Mouse (Mus musculus) G1E-ER4 (cell line): ENCODE measurements around the gene Alox15. TPM values are rescaled to one million over a fixed set of nuclear protein-coding genes. Genes with fewer than 3 reads are reported as not detected.

Experiments
- GATA1 ChIP-seq: IDR thresholded peaks from one replicate; pipeline ENCODE4 v1.8.0; 2012; ENCODE audit warnings: low read length, inconsistent platforms
- polyA plus RNA-seq: library from polyadenylated mRNA; stranded (reverse); fragments of >175 nt; gene quantifications from 2 replicates; pipeline ENCODE4 v1.2.3, GENCODE M21; 2012

Gene Alox15
- not detected in 2 replicates for polyA plus RNA-seq

DNA sequence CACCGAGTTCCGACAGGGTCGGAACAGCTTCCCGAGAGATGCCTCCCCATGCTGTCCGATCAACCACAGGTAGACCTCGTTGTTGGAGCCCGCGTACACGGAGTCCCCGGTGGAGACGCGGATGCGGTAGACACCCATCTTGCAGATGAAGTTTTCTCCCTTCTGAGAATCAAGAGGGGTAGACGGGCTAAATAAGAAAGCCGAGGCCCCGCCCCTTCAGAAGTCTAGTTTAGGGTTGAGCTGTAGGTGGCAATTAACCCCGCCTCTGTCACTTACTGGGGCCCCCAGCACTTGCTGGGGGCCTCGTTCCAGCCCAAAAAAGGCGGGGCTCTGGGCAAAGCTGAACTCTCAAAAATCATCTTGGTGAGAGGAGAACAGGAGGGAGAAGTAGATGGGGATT lies at the start of gene Alox15:
TSS of gene Alox15 (minus strand) at position 164 of the 400 bp plus-strand sequence.
- TF ChIP-seq GATA1 = no peak

DNA sequence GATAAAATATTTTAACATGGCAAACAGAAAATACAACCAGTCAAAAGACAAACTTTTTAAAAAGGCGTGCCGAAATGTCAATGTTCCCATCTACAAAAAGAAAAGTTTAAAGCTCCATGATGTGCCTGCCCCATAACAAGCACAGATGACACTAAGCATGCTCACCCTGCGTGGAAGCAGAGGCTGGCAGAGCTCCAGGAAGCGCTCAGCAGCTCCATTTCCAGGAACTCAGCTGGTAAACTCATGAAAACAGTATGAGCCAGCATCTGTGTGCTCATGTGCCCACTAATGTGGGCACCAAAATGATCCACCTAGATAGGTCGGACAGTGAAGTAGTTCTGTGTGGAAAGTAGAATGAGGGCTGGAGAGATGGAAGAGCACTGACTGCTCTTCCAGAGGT lies 37.6 kb upstream of the Alox15 start:
- no peak for TF ChIP-seq GATA1

DNA sequence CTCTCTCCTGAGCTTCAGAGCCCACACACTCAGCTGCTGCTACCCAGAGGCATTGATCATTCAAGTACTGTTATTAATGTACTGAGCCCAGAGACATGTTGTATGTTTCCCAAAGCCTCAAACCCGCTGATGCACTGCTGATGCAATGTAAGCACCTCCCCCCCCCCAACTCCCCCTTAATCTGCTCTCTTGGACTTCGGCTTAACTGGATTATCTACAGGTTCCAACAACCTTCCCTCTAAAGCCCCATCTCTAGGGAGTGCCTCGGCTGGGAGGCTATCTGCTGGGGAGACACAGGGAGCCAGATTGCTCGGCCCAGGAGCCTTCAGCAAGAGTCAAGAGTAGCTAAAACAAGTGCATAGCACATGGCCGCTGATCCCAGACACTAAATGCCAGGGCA lies 35.6 kb upstream of the Alox15 start:
- no peak for TF ChIP-seq GATA1

DNA sequence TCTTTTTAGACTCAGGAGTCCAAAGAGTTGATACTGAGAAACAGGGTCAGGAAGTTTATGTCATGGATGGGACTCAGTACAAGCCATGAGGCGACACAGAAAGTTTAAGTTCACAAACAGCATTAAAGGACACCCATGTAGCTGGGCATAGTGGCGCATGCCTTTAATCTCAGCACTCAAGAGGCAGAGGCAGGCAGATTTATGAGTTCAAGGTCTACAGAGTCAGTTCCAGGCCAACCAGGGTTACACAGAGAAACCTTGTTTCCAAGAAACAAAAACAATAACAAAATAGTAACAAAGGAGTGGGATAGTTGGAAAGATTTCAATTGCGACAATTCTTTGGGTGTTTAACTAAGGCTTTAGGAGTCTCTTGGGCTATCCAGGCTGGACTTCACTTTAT lies 32.3 kb upstream of the Alox15 start:
- TF ChIP-seq GATA1 = no peak

DNA sequence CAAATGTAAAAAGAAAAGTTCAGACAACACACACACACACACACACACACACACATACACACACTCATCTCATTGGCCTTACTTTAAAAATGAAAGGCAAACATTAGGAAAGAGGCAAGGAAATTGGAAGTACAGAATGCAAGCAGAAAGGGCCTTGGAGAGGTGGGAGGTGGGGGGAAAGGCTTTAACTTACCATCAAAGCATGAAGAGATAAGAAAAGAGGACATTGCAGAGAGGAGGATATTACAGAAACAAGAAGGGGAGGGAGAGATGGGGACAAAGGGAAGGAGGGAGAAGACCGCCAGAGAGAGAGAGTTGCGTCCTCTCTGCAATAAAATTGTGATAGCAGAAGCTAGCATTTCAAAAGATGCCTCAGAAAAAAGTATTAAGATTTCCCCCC lies 29.5 kb upstream of the Alox15 start:
- no peak for TF ChIP-seq GATA1

DNA sequence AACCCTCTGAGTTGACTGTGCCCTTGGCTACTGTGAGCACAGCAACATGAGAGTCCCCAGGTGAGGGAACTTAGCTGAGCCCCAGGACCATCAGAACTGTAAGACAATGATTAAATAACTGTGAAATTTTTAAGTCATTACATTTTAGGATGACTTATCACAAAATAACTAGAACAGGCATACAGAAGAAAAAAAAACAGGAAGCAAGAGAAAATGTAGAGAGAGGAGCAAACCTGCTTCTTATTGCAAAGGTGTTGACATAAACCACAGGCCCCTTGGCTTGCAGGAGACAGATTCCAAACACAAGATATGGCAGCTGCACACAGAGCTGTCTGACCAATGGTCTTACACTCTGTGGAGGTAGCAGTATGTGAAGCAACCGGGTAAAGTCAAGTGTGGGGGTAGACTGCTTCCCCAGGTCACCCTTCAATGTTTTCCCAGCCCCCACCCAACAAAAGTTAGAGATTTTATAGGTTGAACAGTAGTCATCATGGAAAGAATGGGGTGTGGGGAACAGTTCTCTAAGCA lies 28.7 kb upstream of the Alox15 start:
- no peak for TF ChIP-seq GATA1

DNA sequence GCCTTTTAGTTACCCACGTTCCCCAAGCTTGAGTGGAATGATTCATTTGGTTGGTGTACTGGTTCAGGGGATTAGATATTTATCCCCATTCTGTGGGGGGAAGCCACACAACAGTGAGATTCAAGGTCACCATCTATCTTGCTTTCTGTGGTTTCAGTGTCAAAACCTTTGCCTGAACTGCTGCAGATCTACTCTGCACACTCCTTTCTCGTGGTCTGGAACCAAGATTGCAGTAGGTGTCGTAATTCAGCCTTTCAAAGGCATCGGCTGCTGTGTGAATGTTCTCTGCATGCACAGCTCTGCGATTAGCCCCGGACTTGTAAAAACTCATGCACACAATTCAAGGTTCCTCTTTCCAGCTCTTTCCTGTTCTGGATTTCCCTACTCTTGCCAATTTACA lies 24.2 kb upstream of the Alox15 start:
- TF ChIP-seq GATA1 = peak; percentile 47

DNA sequence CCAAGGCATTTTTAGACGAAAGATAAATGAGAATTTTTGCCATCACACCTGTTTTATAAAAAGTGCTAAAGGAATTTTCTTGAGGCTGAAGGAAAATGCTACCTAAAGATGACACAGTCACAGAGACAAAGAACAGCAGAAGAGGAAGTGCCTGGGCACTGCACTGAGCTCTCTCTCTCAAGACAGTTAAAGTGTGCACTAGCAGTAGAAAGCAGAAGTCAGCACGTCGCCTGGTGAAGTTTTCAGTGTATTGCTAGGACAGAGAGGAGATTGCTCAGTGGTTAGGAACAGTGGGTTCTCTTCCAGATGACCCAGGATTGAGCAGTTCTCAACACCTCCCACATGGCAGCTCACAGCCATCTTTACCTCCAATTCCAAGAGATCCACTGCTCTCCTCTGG lies 22.5 kb upstream of the Alox15 start:
- TF ChIP-seq GATA1 = no peak

DNA sequence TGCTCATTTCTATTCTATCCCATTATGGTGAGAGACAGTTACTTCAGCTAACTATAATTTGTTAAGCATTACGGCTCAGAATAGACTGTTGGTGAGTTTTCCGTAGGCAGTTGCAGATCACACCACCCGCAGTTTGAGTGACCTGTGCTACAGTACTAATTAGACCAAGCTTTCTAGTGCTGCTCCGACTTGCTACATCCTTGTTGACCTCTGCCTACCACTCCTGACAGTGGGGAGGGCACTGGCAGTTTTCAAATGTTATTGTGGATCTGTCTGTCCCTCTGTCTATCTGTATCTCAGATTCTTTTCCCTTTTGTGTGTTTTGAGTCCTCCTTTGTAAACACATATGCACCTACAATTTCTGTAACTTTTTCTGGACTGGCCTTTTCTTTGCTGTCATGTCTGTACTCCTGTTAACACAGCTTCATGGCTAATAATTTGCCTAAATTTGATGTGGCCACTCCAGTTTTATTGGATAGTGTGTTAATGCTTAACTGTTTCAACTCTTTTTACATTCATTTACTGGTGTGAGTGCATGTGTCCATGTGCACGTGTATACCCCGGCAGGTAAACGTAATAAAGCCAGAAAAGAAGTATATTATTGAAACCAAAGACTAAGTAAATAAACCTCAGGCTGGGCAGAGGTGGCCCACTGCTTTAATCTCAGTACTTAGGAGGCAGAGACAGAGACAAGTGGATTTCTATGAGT lies 21.2 kb upstream of the Alox15 start:
- TF ChIP-seq GATA1 = no peak

DNA sequence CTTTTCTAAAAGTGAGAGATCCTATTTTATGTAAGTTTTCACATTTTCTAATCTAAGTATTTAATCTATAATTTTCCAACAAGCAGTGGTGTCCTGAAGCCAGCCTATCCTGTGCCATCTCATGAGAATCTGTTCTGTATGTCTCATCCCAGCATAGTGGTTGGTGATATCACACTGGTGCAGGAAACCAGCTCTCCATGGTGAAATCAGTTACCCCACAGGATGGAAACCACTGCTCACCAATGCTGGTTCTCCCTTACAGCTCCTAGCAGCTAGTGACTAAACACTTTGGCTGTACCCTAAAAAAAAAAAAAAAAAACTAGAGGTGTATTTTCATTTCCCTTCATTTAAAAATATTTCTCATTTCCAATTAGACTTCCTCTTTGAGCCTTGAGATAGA lies 20.6 kb upstream of the Alox15 start:
- no peak for TF ChIP-seq GATA1

DNA sequence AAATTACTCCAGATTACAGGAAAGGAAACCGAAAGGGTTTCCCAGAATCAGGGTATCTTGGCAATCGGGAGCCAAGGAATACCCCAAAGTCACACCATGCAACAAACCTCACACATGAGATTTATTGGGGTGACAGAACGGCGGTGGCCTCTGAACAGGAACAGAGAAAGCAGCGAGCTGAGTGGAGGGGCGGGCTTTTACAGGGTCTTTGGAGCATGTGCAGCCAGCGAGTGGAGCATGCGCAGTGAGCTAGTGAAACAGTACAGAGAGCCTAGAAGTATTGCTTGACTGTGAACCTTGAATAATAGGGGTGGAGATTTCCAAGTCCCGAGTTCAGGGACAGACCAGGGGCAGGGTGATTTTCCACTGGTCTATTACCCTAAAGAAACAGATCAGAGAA lies 3.2 kb downstream of the Alox15 start:
- no peak for TF ChIP-seq GATA1

DNA sequence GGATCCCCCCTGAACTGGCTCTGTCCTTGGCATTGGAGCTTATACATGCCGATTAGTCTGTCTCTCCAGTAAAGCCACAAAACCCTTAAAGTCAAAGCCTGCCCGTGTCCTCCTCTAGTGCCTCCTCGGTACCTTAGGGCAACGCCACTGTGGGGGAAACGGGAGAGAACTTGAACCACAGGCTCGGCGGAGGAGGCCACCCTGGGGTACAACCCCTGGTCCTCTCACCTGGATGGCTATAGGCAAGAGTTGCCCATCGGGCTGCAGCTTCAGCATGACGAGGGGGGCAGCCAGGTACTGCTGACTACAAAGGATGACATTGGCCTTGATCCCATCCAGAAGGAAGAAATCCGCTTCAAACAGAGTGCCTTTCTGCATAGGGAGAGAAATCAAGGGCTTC lies 4.0 kb downstream of the Alox15 start:
- no peak for TF ChIP-seq GATA1

DNA sequence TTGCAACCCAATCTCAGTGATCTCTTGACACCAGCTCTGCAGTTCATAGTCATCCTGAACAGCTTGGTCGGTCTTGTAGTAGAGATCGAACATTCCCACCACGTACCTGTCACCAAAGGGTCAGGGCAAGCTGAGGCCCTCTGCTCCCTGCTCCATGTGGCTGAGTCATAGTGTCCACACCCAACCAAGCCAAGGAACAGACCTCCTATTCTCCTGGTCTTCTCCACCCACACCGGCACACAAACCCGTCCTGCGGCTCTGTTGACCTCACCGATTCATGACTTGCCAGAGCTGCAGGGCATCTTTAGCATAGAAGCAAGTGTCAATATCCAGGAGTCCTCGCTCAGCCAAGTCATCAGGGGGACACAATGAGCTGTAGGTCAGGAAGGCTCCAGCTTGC lies 6.3 kb downstream of the Alox15 start:
- no peak for TF ChIP-seq GATA1

DNA sequence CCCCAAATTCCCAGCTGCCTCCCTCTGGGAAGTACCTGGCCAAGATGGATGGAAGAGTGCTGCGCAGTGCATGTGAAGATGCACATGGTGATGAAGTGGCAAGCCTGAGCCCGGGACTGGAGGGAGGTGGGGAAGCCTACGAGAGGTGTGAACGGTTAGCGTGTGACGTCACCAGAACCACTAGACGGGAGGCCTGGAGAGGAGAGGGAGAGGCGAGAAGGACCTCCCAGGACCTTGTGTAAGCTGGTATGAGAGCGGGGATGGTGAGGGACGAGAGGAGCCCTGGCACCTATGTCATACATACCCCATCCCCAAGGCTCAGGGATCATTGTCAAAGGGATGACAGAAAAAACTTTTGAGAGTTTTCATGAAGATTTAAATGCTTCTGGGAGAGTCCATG lies 6.8 kb downstream of the Alox15 start:
- no peak for TF ChIP-seq GATA1

DNA sequence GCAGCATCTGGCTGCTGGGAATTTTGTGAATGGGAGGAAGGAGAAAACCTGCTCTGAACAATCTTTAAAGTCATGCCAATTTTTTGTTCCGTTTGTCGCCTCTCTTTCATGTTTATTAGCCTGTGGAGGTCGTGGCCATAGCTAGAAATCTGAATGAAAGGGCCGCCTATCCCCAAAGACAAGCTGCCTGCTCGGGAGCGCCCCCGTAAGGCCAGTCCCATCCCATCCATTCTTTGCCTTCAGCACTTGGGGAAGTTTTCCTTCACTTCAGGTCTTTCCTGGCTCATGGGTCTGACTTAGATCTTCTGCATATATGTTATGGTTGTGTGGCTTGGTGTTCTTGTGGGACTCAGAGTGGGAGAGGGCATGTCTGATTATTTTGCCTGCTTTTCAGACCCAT lies 12.3 kb downstream of the Alox15 start:
- TF ChIP-seq GATA1 = no peak

DNA sequence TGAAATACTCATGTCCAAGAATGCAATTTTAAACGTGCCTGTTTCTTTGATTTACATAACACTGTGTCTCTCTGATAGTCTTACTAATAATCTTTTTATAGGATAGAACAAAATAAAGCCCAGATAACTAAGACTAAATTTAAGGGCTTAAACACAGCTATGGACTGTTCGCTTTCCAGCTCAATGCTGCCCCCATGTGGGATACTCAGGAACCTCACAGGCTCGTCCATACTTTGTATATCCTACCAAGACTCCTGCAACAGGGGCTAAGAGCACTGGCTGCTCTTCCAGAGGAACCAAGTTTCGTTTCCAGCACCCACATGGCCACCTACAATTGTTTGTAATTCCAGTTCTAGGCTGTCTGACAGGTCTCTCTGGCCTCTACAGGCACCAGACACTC lies 17.4 kb downstream of the Alox15 start:
- no peak for TF ChIP-seq GATA1

DNA sequence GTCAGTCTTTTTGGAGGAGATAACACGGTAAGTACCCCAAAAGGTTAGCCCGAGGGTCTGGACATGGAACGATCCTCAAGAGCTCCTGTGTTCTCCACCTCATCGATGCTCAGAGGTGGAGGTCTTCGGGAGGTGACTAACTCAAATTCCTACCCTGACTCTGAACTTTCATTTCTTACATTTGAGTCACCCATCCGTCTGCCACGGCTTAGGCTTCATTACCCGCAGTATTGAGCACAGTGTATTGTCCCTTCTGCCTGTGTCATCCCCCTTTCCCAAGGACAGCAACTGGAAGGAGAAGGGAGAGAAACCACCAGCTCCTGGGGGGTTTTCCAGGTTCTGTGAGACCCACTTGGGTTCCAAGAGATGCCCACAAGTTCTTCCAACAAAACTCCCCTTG lies 27.1 kb downstream of the Alox15 start:
- no peak for TF ChIP-seq GATA1

DNA sequence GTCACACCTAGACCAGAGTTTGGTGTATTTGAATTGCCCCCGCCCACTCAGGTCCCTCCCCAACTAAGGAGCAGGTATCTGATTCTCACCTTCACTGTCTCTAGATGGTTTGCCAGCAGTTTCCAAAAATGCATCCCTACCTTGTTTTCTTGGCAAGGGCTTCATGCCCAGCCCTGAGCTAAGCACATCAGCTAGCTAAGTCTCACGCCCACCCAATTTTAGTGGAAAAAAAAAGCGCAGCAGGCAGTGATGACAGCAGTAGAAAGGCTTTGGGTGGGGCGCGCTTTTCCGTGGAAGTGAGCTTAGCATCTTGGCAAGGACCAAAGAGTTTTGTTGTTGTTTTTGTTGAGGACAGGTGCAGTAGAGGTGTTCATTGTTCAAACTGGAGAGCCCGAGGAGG lies 29.3 kb downstream of the Alox15 start, which contains the start of gene Alox12e:
TSS of gene Alox12e (minus strand) at position 101 of the 400 bp plus-strand sequence.
- no peak for TF ChIP-seq GATA1
